In genomic region chr7:3391081-3391451, GRCm38 (mm10) we compare ENCODE assay signal across 10 mouse cellular contexts. TPM values are rescaled to one million over a fixed set of nuclear protein-coding genes. Genes with fewer than 3 reads are reported as not detected.
A peak's percentile ranks its signal among the peaks of the same experiment; 100 is the strongest.
DNase-seq lines count a peak whose midpoint lies in the region; ATAC-seq lines count a peak whose summit lies in the region.
"Had no signal": no experiment of that assay in that cellular context is flagged by ENCODE, and none has a peak within 500 bp of the region (broad histone marks: within the 10 kb centered on the region; RNA-seq: fewer than 3 reads in every experiment).

No protein-coding gene starts in this region.

- H3K36me3 ChIP-seq in kidney, embryonic 15.5 days = no peaks in the 10 kb centered on the region
- H3K36me3 ChIP-seq in embryonic facial prominence, embryonic 13.5 days = peaks cover 18% of the 10 kb centered on the region
- H3K36me3 ChIP-seq in hindbrain, embryonic 13.5 days = peaks cover 15% of the 10 kb centered on the region
- H3K36me3 ChIP-seq in midbrain, embryonic 15.5 days (replicated peaks) = peaks cover 9% of the 10 kb centered on the region

- no peak for ATAC-seq in kidney, embryonic 15.5 days (replicated peaks; ENCODE audit: low FRiP score)
- 0 out of 2 replicates have a peak, but pooled peaks have one; percentile 10 for ATAC-seq in embryonic facial prominence, embryonic 13.5 days (ENCODE audit: insufficient number of reproducible peaks, insufficient read depth, low FRiP score, low TSS enrichment, low read depth)
- ATAC-seq in hindbrain, embryonic 13.5 days (ENCODE audit: low FRiP score) = peak; percentile 30
- ATAC-seq in midbrain, embryonic 15.5 days (replicated peaks) = peak; percentile 44

- peaks cover 17% of the 10 kb centered on the region for H3K4me1 ChIP-seq in kidney, embryonic 15.5 days
- H3K4me1 ChIP-seq in embryonic facial prominence, embryonic 13.5 days = peaks cover 29% of the 10 kb centered on the region
- peaks cover 66% of the 10 kb centered on the region for H3K4me1 ChIP-seq in hindbrain, embryonic 13.5 days (replicated peaks)
- peaks cover 50% of the 10 kb centered on the region for H3K4me1 ChIP-seq in midbrain, embryonic 15.5 days

- no peaks in the 10 kb centered on the region for H3K27me3 ChIP-seq in kidney, embryonic 15.5 days
- no peaks in the 10 kb centered on the region for H3K27me3 ChIP-seq in embryonic facial prominence, embryonic 13.5 days
- no peaks in the 10 kb centered on the region for H3K27me3 ChIP-seq in hindbrain, embryonic 13.5 days
- H3K27me3 ChIP-seq in midbrain, embryonic 15.5 days (replicated peaks) = no peaks in the 10 kb centered on the region

- peak overlapping the region; percentile 56 for H3K4me2 ChIP-seq in kidney, embryonic 15.5 days
- peak overlapping the region; percentile 67 for H3K4me2 ChIP-seq in embryonic facial prominence, embryonic 13.5 days
- H3K4me2 ChIP-seq in hindbrain, embryonic 13.5 days = peak overlapping the region; percentile 76
- H3K4me2 ChIP-seq in midbrain, embryonic 15.5 days = peak overlapping the region; percentile 72

- H3K27ac ChIP-seq in kidney, embryonic 15.5 days = no peak overlapping the region
- no peak overlapping the region for H3K27ac ChIP-seq in embryonic facial prominence, embryonic 13.5 days
- H3K27ac ChIP-seq in hindbrain, embryonic 13.5 days = peak overlapping the region; percentile 67
- peak overlapping the region; percentile 63 for H3K27ac ChIP-seq in midbrain, embryonic 15.5 days
- H3K27ac ChIP-seq: gastrocnemius, adult 2 months had no signal

- no peak for DNase-seq in kidney, adult 9 months
- DNase-seq in left cerebral cortex, adult 11 months (ENCODE audit: low spot score) = no peak
- no peak for DNase-seq in spleen, postnatal 4 days (ENCODE audit: low spot score in 2 of 2)
- no peak for DNase-seq in embryo, embryonic 11 days
- DNase-seq: gastrocnemius, adult 2 months; spleen, adult 18-20 months had no signal

- WGBS in kidney, embryonic 15.5 days = 6% methylated on average over 12 of the region's 12 CpGs
- WGBS in embryonic facial prominence, embryonic 13.5 days = 2% methylated on average over 12 of the region's 12 CpGs
- 2% methylated on average over 12 of the region's 12 CpGs for WGBS in hindbrain, embryonic 13.5 days
- WGBS in midbrain, embryonic 15.5 days = 1% methylated on average over 12 of the region's 12 CpGs

- H3K4me3 ChIP-seq in kidney, embryonic 15.5 days (replicated peaks) = peak overlapping the region; percentile 32
- peak overlapping the region; percentile 46 for H3K4me3 ChIP-seq in embryonic facial prominence, embryonic 13.5 days
- peak overlapping the region; percentile 52 for H3K4me3 ChIP-seq in hindbrain, embryonic 13.5 days
- peak overlapping the region; percentile 55 for H3K4me3 ChIP-seq in midbrain, embryonic 15.5 days
- H3K4me3 ChIP-seq: gastrocnemius, adult 2 months had no signal

- H3K9ac ChIP-seq in kidney, embryonic 15.5 days = no peak overlapping the region
- peak overlapping the region; percentile 65 for H3K9ac ChIP-seq in embryonic facial prominence, embryonic 13.5 days
- H3K9ac ChIP-seq in hindbrain, embryonic 13.5 days = peak overlapping the region; percentile 75
- H3K9ac ChIP-seq in midbrain, embryonic 15.5 days = peak overlapping the region; percentile 59

- no peaks in the 10 kb centered on the region for H3K9me3 ChIP-seq in kidney, embryonic 15.5 days (replicated peaks)
- H3K9me3 ChIP-seq in embryonic facial prominence, embryonic 13.5 days = no peaks in the 10 kb centered on the region
- H3K9me3 ChIP-seq in hindbrain, embryonic 13.5 days = no peaks in the 10 kb centered on the region
- H3K9me3 ChIP-seq in midbrain, embryonic 15.5 days = no peaks in the 10 kb centered on the region

RNA-seq across cellular contexts. Expression of gene Cacng8, which starts 0.6 kb away (rescaled TPM):
- polyA plus RNA-seq in kidney, embryonic 15.5 days (2015; fragmentation: Nextera tagmentation; extraction: Ambion mirVana) = 1.9 and 2.3 TPM in 2 replicates
- 5.5 and 7.5 TPM in 2 replicates for polyA plus RNA-seq in embryonic facial prominence, embryonic 13.5 days (2015; fragmentation: Nextera tagmentation; extraction: Ambion mirVana)
- 12.4 and 12.9 TPM in 2 replicates for polyA plus RNA-seq in hindbrain, embryonic 13.5 days (2015; fragmentation: Nextera tagmentation; extraction: Ambion mirVana)
- polyA plus RNA-seq in midbrain, embryonic 15.5 days (2015; fragmentation: Nextera tagmentation; extraction: Ambion mirVana) = 18.3 and 19.0 TPM in 2 replicates

RNA-seq across cellular contexts. Expression of gene Cacng6, which starts 32.9 kb away (rescaled TPM):
- 0.62 and 1.5 TPM in 2 replicates for polyA plus RNA-seq in kidney, embryonic 15.5 days (2015; fragmentation: Nextera tagmentation; extraction: Ambion mirVana)
- 0.46 and 0.67 TPM in 2 replicates for polyA plus RNA-seq in embryonic facial prominence, embryonic 13.5 days (2015; fragmentation: Nextera tagmentation; extraction: Ambion mirVana)
- 0.13 and 0.16 TPM in 2 replicates for polyA plus RNA-seq in hindbrain, embryonic 13.5 days (2015; fragmentation: Nextera tagmentation; extraction: Ambion mirVana)
- not detected in 2 replicates for polyA plus RNA-seq in midbrain, embryonic 15.5 days (2015; fragmentation: Nextera tagmentation; extraction: Ambion mirVana)

RNA-seq across cellular contexts. Expression of gene Cacng7, which starts 58.3 kb away (rescaled TPM):
- polyA plus RNA-seq in kidney, embryonic 15.5 days (2015; fragmentation: Nextera tagmentation; extraction: Ambion mirVana) = 0.90 and 1.00 TPM in 2 replicates
- polyA plus RNA-seq in embryonic facial prominence, embryonic 13.5 days (2015; fragmentation: Nextera tagmentation; extraction: Ambion mirVana) = 3.3 and 3.7 TPM in 2 replicates
- 4.3 and 4.7 TPM in 2 replicates for polyA plus RNA-seq in hindbrain, embryonic 13.5 days (2015; fragmentation: Nextera tagmentation; extraction: Ambion mirVana)
- 4.0 TPM in 2 replicates for polyA plus RNA-seq in midbrain, embryonic 15.5 days (2015; fragmentation: Nextera tagmentation; extraction: Ambion mirVana)

Comparison
In these comparisons a context has a peak if more than half of its experiments do, and no peak if none do; other contexts are left out.
1. H3K27ac ChIP-seq: peak in hindbrain, embryonic 13.5 days (single experiment) and midbrain, embryonic 15.5 days (single experiment); none in kidney, embryonic 15.5 days (single experiment) and embryonic facial prominence, embryonic 13.5 days (single experiment).
2. Peak in every context shown above with its lines, with median percentiles within 50 percentile points of each other: H3K4me2 ChIP-seq and H3K4me3 ChIP-seq.